Mouse (Mus musculus): Measurements from ENCODE around the gene Gmpr2. TPM values are rescaled to one million over a fixed set of nuclear protein-coding genes. Genes with fewer than 3 reads are reported as not detected.
A peak's percentile ranks its signal among the peaks of the same experiment; 100 is the strongest.

Gmpr2 gene
- polyA plus RNA-seq (2021), result 35.9 TPM

DNA sequence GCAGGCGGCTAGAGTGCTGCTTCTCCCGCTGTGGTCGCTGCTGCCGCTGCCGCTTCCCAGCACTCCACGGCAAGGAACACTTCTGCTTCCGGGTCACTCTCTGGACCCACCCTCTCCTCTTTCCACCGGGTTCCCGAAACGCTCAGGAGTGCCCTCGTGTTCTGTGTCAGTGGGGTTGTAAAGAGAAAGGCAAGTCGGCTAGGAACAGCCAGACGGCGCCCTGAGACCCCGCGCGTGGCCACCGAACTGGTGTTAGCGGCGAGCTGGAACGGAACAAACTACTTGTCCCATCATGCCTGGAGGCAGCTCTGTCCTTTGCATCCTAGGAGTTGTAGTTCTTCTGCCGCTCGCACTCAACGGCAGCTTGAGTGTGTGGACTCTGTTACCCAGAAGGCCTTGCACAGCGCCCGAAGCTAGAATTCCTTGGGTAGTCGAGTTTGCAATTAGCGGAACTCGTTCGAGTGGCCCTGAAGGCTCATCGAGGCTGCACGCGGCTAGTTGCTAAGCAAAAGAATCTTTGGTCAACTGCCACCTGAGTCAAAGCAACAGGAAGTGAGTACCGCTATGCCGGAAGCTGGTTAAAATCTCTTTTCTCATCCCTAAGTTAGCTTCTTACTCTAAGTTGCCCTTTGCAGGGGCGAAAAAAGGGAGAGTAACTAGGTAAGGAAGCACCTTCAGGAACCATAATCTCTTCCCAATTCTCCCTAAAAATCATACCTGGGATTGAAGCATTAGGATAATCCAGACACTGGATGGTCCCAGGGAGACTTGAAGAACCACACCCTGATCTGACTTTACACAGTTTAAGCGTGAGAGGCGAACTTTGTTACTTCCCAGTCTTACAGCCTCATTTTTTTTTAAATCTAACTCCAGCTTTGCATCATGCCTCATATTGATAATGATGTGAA lies at the start of gene Gmpr2, which contains the start of gene Nedd8:
TSS of gene Gmpr2 (plus strand) at position 109 of the 908 bp plus-strand sequence.
TSS of gene Nedd8 (minus strand) at position 292 of the 908 bp plus-strand sequence.
- CTCF ChIA-PET, result interaction anchor here (1.0 to 1.3 kb wide), 4 partner anchors 9 to 115 kb away, joined by 3 to 4 read pairs (median 3); partner anchors contain the start of gene Tinf2
- in situ Hi-C loops (cut with MboI; ENCODE audit: low pct_unique_long_range_greater_than_20kb), result no loop called here

DNA sequence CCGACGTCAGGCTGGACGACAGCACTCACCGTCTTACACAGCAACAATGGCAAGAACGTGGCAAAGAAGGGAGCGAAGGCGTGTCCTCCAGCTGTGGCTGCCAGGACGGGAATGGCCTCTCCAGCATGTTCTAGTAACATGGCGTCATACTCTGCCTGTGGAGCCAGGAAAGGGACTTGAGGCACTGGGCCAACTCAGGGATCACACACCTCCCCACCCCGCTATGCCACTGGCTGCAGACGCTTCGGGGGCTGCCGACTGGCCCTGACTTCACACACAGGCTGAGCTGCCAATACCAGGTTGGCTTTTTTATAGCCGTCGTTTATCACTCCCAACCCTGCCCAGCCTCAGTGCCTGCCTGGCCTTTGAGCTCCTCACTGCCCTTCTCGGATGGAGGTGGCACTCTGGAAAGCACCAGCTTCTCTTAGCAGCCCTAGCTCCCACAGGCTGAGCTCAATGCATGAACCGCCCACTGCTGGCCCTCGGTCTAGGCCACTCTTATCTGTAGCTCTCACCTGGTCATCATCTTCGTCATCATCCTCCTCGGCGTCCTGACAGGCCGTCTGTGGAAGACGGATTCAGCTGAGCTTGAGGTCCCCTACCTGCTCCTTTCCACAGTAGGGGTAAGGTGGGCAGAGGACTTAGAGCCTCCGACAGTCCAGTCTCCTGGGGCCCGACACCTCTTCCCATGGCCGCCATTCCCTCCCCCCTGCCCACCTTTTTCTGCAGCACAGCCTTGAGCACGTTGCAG lies 43.5 kb upstream of the Gmpr2 start:
- no peak for TF ChIP-seq CTCF (IDR thresholded peaks at IDR 0.05)
- in situ Hi-C loops (cut with MboI; ENCODE audit: low pct_unique_long_range_greater_than_20kb), result no loop called here
- ChIA-PET POLR2A (no interaction called here), CTCF (interaction anchor here (1.1 kb wide), 1 partner anchor 38 kb away, joined by 3 read pairs; the partner anchor contains the start of gene Psme2)
- ATAC-seq (no peak), DNase-seq (ENCODE audit: low read depth, low spot score) (no peak)
- H3K27me3 ChIP-seq, result no peaks in the 10 kb centered on the region

More for the DNA sequence above, at the start of gene Gmpr2, which contains the start of gene Nedd8:
- ATAC-seq, result peak; percentile 97
- TF ChIP-seq CTCF (IDR thresholded peaks at IDR 0.05), result no peak
- POLR2A ChIA-PET, result interaction anchor here (0.6 to 1.2 kb wide), 5 partner anchors 8 to 808 kb away, joined by 3 to 6 read pairs (median 3); no protein-coding TSS in a partner anchor
- peak; percentile 77 for DNase-seq (ENCODE audit: low read depth, low spot score)
- H3K27me3 ChIP-seq, result no peaks in the 10 kb centered on the region

DNA sequence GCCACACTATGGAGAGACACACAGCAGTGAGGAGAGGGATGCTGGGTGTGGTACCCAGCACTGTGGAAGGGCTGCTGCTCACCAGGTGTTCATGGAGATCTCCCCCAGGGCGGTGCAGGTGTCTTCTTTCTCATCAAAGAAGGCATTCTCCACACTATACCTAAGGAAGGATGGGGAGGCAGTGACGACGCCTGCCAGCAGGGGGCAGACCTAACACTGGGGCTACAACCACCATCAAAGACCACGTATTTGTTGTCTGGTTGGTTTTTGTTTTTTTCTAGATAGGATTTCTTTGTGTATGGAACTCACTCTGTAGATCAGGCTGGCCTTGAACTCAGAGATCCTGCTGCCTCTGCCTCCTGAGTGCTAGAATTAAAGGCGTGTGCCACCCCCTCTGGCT lies 42.4 kb upstream of the Gmpr2 start:
- ATAC-seq, result no peak
- in situ Hi-C loops (cut with MboI; ENCODE audit: low pct_unique_long_range_greater_than_20kb), result no loop called here
- H3K27me3 ChIP-seq, result no peaks in the 10 kb centered on the region
- no peak for DNase-seq (ENCODE audit: low read depth, low spot score)
- TF ChIP-seq CTCF (IDR thresholded peaks at IDR 0.05), result no peak
- POLR2A ChIA-PET, result no interaction called here
- CTCF ChIA-PET, result interaction anchor here (1.0 kb wide), 1 partner anchor 8 kb away, joined by 3 read pairs; no protein-coding TSS in a partner anchor

DNA sequence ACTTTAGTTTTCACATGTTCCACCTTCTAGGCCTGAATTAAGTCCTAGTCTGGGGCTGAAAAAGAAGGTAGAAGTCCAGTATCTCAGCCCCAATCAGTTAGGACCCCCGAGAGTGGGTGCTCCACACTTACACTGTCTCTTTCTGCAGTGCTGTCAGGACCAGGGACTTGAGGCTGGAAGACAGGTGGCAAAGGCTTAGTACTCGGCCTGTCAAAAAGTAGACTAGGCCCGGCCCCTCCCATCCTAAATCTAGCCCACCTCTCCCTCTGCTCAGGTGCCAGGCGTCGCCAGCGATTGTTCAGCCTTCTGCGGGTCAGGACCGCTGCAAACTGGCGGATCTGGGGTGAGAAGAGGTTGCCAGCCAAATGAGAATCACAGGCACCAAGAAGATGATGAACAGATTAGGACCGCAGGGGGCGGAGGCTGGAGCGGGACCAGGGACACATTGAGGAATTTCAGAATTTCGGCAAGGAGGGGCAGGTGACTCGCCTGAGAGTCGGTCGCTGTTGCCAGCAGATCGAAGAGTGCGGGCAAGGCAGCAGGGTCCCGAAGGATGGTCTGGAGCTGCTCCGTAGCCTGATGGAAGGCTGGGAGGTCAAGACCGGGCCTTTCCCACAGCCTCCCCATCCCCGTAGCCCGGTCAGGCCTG lies 36.7 kb upstream of the Gmpr2 start:
- DNase-seq (ENCODE audit: low read depth, low spot score), result no peak
- H3K27me3 ChIP-seq, result no peaks in the 10 kb centered on the region
- ChIA-PET POLR2A (interaction anchor here (0.6 to 1.3 kb wide), 3 partner anchors 11 to 111 kb away, joined by 3 to 4 read pairs (median 4); partner anchors contain the start of gene Mdp1), CTCF (interaction anchor here (0.9 kb wide), 1 partner anchor 9 kb away, joined by 3 read pairs; no protein-coding TSS in a partner anchor)
- peak; percentile 27 for ATAC-seq
- in situ Hi-C loops (cut with MboI; ENCODE audit: low pct_unique_long_range_greater_than_20kb), result no loop called here
- TF ChIP-seq CTCF (IDR thresholded peaks at IDR 0.05), result no peak

DNA sequence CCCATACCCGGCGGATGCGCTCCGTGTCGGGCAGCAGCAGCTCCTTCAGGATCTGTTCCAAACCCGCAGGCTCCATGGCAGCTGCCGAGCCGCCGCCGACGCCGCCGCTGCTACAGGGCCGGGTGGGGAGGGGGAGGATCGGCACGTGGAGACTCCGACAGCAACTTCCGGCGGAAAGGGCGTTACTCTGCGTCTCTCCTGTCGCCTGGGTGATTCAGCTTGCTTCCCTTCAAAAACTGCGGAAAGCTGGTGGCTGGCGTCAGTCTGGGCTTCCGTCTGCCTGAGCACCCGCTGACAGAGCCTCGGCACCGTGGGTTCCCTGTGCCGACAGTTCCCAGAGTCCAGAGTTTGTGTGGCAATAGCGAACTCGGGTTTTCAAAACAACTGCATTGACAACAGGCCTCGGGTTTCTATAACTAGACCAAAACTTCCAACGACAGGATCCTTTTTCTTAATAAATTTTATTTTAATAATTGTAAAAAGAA lies 36.2 kb upstream of the Gmpr2 start, which contains the start of gene Ipo4:
TSS of gene Ipo4 (minus strand) at position 435 of the 485 bp plus-strand sequence.
- in situ Hi-C loops (cut with MboI; ENCODE audit: low pct_unique_long_range_greater_than_20kb), result no loop called here
- DNase-seq (ENCODE audit: low read depth, low spot score), result no peak
- peak; percentile 87 for ATAC-seq
- POLR2A ChIA-PET, result interaction anchor here (0.6 to 0.9 kb wide), 2 partner anchors 24 to 111 kb away, joined by 3 to 4 read pairs; partner anchors contain the start of gene Mdp1
- H3K27me3 ChIP-seq, result no peaks in the 10 kb centered on the region
- no peak for TF ChIP-seq CTCF (IDR thresholded peaks at IDR 0.05)
- CTCF ChIA-PET, result interaction anchor here (0.9 kb wide), 1 partner anchor 9 kb away, joined by 3 read pairs; no protein-coding TSS in a partner anchor

DNA sequence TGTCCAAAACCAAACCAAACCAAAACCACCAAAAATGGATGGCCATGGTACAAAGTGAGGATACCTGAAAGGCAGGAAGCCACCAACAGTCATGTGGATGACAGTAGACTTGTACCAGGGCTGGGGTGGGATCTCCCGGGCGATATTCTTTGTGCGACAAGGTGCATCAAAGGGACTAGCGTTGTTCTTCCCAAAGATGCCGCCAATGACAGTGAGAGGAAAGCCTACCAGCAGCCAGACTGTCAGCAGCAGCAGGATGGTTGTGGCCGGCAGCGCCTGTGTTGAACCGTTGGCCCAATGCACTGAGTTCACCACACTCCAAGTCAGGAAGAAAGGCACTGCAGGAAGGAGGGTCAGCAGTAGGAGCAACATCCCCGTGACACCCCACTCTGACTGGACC lies 33.9 kb upstream of the Gmpr2 start, which contains the start of gene Gm49378:
TSS of gene Gm49378 (minus strand) at position 101 of the 400 bp plus-strand sequence.
- no peak for TF ChIP-seq CTCF (IDR thresholded peaks at IDR 0.05)
- in situ Hi-C loops (cut with MboI; ENCODE audit: low pct_unique_long_range_greater_than_20kb), result no loop called here
- ATAC-seq, result no peak
- ChIA-PET CTCF (no interaction called here), POLR2A (no interaction called here)
- H3K27me3 ChIP-seq, result no peaks in the 10 kb centered on the region
- no peak for DNase-seq (ENCODE audit: low read depth, low spot score)

DNA sequence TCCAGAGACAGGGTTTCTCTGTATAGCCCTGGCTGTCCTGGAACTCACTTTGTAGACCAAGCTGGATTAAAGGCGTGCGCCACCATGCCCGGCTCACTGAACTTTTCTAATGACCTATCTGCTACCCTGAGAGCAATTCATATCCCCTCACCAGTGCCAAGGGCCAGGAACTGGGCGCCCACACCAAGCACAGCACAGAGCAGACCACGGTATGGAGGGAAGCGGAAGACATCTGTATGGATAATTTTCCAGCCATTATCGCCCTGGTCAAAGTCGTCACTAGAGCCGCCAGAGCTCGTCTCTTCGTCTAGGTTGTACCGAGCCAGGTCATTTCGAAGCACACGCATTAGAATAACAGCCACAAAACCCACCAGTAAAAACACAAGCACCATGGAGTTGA lies 30.9 kb upstream of the Gmpr2 start:
- in situ Hi-C loops (cut with MboI; ENCODE audit: low pct_unique_long_range_greater_than_20kb), result no loop called here
- no peaks in the 10 kb centered on the region for H3K27me3 ChIP-seq
- DNase-seq (ENCODE audit: low read depth, low spot score) (no peak), ATAC-seq (no peak)
- TF ChIP-seq CTCF (IDR thresholded peaks at IDR 0.05), result no peak
- POLR2A ChIA-PET, result interaction anchor here (0.6 kb wide), 1 partner anchor 25 kb away, joined by 5 read pairs; no protein-coding TSS in a partner anchor
- CTCF ChIA-PET, result no interaction called here

DNA sequence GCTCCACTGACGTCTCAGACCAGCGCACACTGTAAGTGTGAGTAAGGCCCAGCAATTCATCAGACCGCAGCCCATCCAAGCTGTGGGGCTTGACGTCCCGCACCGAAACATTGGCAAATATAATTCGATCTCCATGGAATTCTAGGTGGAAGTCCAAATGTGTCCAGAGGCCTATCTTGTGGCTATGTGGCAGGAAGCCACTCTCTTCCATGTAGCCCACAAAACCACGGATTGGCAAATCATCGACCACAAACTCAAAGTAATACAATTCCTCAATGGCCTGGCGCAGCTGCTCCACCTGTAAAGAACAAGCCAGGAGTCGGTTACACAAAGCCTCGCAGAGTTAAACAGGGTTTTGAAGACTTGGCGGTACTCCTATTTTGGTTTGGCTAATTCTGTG lies 30.4 kb upstream of the Gmpr2 start:
- CTCF ChIA-PET, result no interaction called here
- no peaks in the 10 kb centered on the region for H3K27me3 ChIP-seq
- no peak for ATAC-seq
- DNase-seq (ENCODE audit: low read depth, low spot score), result no peak
- in situ Hi-C loops (cut with MboI; ENCODE audit: low pct_unique_long_range_greater_than_20kb), result no loop called here
- POLR2A ChIA-PET, result no interaction called here
- no peak for TF ChIP-seq CTCF (IDR thresholded peaks at IDR 0.05)

DNA sequence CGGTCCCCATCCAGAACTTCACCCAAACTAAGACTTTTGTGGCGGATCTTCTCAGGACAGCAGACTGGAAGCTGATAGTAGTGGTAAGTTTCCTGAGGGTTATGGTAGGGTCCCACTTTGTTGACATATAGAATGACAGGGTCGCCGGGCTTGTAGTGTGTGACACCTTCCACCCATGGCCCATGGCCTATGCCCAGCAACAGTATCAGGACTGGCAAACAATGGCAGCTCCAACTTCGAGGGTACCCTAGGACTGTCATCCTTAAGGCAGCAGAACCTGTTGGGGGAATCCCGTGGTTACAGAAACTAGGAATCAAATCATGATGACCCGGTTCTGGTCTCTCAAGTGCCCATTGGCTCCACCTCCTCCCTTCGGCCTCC lies 29.1 kb upstream of the Gmpr2 start:
- POLR2A ChIA-PET, result interaction anchor here (0.6 kb wide), 1 partner anchor 33 kb away, joined by 5 read pairs; no protein-coding TSS in a partner anchor
- no peaks in the 10 kb centered on the region for H3K27me3 ChIP-seq
- in situ Hi-C loops (cut with MboI; ENCODE audit: low pct_unique_long_range_greater_than_20kb), result no loop called here
- ATAC-seq (no peak), DNase-seq (ENCODE audit: low read depth, low spot score) (no peak)
- TF ChIP-seq CTCF (IDR thresholded peaks at IDR 0.05), result no peak
- CTCF ChIA-PET, result interaction anchor here (0.6 kb wide), 1 partner anchor 18 kb away, joined by 3 read pairs; no protein-coding TSS in a partner anchor

All from Patski (cell line).